Mouse (Mus musculus): Measurements from ENCODE around the gene Gm20747.
"Not testable (repeated sequence)": the region's sequence is repeated elsewhere in the genome, so short reads cannot be mapped to it uniquely, and the experiment has no call there.

Gm20747 gene

GRCm38 (mm10) chrY:53418191-53418590 is at the start of gene Gm20747:
TSS of gene Gm20747 (minus strand) at chrY:53418291.
- not testable (repeated sequence) for DNase-seq (ENCODE audit: low spot score in 2 of 2)

Measured in thymus, postnatal 10 days (tissue).